Mouse (Mus musculus): ENCODE results near the gene Pde6g. TPM values are rescaled to one million over a fixed set of nuclear protein-coding genes. Genes with fewer than 3 reads are reported as not detected.

Pde6g gene
- total RNA-seq (2021), result under 1 TPM; 0.18 to 0.55 TPM

DNA sequence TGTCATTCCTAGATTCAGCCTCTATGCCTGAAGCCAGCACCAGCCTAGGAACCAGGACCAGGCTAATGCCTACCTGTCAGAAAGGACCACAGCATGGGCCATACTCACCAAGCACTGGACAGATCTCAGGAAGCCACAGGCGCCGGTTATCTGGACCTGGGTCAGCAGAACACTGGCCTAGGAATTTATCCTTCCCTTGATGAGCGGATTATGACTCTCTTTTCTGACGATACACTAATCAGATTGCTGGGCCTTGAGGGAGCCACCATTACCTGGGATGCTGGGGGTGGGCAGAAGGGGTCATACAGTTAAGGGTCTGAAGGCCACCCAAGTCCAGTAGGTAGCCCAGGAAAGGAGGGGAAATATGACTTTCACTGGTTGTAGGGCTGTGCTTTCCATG lies at the start of gene Pde6g:
Pde6g (minus strand) TSS at position 195 of the 400 bp plus-strand sequence.
- DNase-seq, result no peak

DNA sequence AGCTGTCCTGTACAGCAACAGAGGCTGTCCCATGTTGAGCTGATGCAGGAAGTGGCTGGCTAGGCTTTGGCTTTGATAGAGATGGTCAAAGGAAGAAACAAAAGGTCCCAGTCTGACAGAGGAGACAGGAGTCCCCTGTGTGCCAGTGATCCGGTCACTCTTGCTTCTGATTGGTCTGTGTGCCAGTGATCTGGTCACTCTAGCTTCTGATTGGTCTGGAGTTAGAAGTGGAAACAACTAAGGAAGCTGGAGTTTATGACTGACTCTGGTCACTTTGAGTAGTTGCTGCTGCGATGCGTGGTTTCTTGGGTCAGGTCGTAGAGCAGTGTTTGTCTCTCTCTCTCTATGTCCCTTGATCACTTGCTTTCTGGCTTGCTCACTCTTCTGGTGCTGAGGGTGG lies 48.4 kb upstream of the Pde6g start:
- no peak for DNase-seq

DNA sequence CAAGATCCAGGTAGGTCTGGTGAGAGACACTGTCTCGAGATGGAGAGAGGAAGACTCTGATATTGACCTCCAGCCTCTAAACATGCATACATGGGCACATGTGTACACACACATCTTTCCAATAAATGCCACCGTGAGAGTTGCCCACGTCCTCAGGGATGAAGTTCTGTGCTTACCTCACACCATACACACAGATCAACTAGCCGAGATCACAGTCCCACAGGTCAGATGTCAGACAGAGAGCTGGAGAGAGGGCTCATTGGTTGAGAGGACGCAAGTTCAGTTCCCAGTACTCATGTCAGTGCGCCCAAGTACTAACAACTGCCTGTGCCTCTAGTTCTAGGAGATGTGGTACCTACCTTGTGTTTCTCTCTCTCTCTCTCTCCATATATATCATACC lies 47.7 kb upstream of the Pde6g start:
- DNase-seq, result no peak

- no peak for DNase-seq
These were observed 47.1 kb upstream of the Pde6g start for GRCm38 (mm10) chr11:120500357-120500756.

- DNase-seq, result no peak
These were observed 46.6 kb upstream of the Pde6g start for GRCm38 (mm10) chr11:120499894-120500293.

GRCm38 (mm10) chr11:120498891-120499290 lies 45.6 kb upstream of the Pde6g start:
- DNase-seq, result no peak

DNA sequence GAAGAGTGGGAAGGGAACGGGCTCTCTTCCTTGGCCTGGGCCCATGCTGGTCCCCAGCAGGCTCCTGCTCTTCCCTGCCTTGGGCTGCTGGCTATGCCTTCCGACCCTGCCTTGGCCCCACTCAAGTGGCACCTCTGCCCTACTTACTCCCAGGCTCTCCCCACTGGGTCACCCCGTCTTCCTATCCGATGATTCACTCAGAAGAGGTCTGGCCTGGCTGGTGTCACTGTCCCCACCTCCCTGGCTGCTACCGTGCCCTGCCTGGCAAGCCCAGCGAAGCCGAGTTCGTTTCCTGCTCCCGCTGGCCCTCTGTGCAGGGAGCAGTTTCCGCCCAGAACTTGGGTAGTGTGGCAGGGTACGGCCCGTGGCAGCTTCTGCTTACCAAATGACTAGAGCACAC lies 44.9 kb upstream of the Pde6g start:
- no peak for DNase-seq

DNA sequence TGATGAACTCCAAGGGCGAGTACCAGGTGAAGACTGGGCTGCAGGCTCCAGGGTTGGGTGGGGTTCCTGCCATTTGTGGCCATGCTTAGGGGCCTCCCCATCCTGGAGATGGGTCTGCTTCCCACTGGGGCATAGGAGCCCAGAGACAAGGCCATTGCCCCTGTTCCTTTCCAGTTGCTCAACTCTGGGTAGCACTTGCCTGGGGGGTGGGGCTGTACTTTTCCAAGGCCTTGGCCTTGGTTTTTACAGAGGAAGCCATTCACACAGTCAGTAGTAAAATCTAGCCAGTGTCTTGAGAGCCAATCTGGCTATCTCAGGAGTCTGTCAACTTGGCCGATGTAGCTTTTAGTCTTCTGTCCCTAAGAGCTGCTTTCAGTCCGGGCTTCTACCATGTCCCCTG lies 44.1 kb upstream of the Pde6g start:
- DNase-seq, result no peak

DNA sequence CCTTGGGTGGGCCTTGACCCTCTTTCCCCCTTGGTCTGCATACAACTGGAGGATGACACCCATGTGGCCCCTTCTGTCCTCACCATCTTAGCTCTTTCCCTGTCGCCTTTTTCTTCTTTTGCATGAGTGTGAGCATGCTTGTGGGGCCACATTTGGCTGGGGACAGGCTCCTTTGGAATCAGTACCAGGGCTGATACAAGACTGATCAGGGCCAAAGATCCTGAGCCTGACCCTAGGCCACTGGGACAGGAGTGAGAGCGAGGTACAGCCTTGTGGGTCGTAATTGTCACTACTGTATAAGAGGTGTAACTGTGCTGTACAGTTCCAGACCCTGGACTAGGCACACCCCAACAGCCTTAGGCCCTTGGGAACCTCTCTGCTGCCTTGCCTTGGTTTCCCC lies 40.6 kb upstream of the Pde6g start:
- DNase-seq, result no peak

DNA sequence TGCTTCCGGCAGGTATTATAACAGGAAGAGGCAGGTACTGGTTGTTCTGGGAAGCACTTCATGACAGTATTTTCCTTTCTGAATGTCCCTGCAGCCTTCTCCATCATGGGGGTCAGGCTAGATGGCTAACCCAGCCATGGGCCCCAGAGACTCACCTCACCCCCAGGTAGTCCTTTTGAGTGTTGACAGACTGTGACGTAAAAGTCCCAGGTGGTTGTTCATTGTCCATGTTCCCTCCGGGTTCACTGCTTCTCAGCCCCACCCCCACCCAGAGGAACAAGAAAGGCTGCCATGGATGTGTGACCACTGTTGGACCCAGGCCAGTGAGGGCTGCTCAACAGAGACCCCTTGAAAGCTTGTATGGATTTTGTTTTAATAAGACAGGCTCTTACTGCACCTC lies 40.1 kb upstream of the Pde6g start:
- DNase-seq, result no peak

GRCm38 (mm10) chr11:120492878-120493203 lies 39.5 kb upstream of the Pde6g start:
- DNase-seq, result no peak

DNA sequence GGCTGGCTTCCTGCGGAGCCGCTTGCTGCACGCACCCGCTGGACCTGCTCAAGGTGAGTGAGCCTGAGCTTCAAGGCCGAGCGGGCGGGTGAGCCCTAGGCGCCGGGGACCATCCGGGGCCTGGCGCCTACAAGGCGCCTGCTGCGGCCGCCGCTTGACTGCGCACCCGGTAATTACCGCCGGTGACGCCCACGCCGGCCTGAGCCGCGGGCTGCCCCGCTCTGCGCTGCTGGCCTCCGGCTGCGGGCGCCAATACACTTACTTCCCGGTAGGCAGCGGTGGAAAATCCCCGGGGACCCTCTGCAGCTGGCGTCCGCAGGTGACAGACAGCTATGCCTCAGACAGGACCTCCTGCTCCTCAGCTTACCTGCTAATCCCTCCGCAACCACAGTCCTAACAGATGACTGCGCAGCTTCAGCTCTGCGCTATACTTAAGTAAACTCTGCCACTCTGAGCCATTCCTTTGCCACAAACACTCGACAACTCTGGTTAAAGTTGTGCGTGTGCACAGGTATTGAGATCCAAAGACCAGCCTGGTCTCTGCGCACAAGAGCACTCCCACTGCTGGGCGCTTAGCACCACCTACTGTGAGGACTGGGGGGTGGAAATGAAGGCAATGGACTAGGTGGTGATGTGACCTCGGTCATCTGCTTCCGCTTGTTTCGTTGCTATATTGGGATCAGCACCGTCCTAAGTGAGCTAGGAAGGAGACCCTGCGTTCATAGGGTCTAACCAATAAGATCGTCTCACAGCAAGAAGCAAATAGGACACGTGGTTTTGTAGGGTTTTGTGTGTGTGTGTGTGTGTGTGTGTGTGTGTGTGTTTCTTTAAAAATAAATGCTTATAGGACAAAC lies 39.0 kb upstream of the Pde6g start:
- peak; percentile 52 for DNase-seq

DNA sequence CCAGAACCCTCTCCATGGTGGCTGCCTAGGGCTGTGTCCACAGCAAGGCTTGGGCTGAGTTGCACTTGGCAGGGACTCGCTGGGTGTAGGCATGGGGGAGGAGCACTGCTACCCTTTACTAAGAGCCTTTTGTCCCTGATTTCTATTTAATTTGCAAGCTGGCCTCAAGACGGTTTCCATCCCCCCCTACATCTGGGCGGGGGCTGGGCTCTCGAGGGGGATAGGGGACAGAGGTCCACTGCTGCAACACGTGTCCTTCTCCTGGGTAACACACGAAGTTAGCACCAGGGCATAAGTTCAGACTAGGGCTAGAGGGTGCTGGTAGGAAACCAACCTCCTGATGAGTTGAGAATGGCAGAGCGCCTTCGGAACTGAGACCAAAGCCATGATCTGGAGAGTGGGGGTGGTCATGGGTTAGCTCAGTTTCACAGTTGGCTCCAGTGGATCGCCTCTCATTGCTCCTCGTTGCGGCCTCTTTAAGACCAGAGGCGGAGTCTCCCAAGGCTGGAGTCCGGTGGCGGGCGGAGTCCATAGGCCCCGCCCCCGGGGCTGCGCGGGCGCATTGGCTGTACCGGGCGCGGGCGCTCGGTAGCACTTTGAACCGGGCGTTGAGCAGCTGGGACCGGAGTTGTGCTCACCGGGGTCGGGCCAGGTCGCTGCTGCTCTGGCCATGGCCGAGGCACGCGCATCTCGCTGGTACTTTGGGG lies 38.2 kb upstream of the Pde6g start, which contains the start of gene Slc25a10:
Slc25a10 (plus strand) TSS at position 524 of the 707 bp plus-strand sequence.
- DNase-seq, result peak; percentile 91

GRCm38 (mm10) chr11:120490291-120491046 lies 37.2 kb upstream of the Pde6g start:
- no peak for DNase-seq

DNA sequence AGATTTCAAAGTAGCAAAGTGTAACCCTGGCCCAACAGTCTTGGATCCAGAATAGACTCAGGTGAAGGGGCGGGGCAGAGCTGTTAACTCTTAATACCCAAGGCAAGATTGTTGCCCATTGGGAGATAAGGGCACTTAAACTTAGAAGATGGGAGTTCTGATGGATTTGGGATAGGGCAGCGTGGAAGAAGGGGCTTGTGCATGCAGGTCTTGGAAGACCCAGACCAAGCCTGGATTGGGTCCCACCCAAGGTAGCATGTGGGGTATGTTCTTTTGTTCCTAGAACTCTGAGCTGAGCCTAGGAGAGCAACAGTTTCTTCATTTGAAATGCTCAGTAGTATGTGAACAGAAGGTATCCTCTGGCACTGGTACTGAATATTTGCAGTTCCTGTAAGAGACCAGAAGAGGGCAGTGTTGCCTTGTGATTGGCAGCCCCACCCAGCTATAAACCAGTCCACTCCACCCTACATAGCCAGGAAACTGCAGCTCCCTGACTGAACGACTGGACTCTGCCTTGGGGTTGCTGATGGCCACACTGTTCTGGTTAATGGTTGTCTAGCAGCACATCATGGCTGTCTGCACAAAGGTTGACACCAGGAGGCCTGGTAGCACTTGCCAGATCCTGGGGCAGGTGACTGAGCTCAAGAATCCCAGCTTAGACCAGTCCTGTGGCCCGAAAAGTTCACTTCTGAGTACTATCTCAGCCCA lies 35.9 kb upstream of the Pde6g start:
- DNase-seq, result peak; percentile 72

DNA sequence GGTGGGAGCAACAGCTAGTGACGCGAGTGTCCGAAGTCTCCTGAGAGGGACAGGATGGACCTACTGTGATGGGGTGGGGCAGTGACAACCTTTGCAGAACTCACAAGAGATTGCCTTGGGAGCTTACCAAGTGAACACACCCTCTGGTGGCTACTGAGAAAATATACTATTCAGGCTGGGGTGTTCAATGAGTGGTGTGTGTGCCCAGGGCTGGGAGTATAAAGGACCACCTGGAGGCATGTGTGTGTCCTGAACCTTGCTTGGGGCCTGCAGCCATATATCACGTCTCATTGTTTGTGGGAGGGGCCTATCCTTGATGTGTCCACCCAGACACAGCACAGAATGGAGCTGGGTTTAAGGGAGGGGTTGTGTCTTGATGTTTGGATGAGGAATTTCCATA lies 35.2 kb upstream of the Pde6g start:
- DNase-seq, result no peak

- DNase-seq, result no peak
These were observed 32.0 kb upstream of the Pde6g start for GRCm38 (mm10) chr11:120485251-120485650.

DNA sequence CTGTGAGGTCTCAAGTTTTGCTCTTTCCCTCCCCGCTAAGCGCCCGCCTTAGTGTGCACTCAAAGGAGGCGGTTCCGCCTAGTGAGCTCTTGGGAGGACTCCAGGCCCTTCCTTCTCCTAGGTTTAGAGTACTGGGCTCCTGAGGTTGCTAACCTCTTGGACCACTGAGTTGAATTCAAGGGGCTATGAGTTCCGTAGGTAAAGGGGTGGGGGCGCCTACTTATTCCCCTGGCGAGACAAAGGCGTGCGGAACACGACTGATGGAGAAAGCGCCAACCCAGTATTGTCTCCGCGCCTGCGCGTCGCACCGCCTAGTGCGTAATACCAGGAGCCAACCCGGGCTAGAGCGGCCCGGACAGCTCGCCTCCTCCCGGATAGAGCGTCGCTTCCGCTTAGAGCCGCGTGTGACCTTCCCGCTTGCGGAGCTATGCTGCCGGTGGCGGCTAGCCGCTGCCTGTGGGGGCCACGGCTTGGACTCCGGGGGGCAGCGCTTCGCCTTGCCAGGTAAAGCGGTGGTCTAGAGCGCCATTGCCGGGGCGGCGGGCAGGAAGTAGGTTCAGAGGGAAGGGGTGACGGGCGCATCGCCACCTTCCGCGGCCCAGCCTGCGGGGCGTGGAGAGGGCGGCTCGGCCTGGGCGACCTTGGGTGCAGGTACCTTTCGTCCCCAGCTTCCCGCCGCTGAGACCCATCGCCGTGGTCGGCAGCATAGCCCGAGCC lies 31.1 kb upstream of the Pde6g start, which contains the start of gene Mrpl12:
Mrpl12 (plus strand) TSS at position 349 of the 717 bp plus-strand sequence.
- peak; percentile 88 for DNase-seq

GRCm38 (mm10) chr11:120483448-120483934 lies 30.2 kb upstream of the Pde6g start:
- DNase-seq, result no peak

DNA sequence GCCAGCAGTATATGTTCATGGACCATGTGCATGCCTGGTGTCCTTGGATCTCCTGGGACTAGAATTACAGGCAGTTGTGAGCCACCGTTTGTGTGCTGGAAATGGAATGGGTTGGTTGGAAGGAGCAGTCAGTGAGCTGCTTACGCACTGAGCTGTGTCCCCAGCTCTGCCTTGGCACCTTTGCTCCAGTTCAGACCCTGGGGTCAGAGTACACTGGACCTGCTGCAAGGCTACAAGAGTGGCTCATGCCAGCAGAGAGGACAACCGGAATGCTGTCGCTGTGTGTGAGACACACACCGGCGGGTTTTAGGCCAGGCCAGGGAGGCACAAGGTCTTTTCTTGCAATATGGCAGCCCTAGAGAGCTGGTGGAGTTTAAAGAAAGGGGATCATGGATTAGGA lies 18.8 kb upstream of the Pde6g start:
- no peak for DNase-seq

DNA sequence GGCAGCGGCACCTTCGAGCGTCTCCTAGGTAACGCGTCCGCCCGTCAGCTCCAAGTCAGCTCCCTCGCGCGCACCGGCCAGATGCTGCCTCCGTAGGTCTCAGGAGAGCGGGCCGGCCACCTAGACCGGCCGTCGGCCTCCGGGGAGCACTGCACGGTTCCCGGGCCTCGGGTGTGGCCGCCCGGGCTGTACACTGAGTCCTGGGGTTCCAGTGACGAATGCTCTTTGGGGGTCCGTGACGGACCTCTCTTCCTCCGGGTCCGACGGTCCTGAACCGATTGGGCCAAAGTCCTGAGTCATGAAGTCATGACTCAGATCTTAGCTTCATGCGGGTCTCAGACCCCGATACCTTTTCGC lies 14.4 kb upstream of the Pde6g start:
- DNase-seq, result no peak
